Mouse (Mus musculus) liver, embryonic 14.5 days (tissue): ENCODE data around the gene Rmi2.
"Not testable (repeated sequence)": the region's sequence is repeated elsewhere in the genome, so short reads cannot be mapped to it uniquely, and the experiment has no call there.

Experiments used
- CTCF ChIP-seq: IDR thresholded peaks from 2 replicates; pipeline ENCODE4 v1.5.1; 2016; ENCODE audit warnings: antibody characterized with exemption, low read depth, control low read depth
- EP300 ChIP-seq: IDR thresholded peaks from 2 replicates; pipeline ENCODE4 v1.6.1; 2016; ENCODE audit warnings: antibody characterized with exemption, low read depth

GRCm38 (mm10) chr16:10852216-10852615 lies 17.4 kb downstream of the Rmi2 start:
- not testable (repeated sequence) for TF ChIP-seq CTCF, EP300
